Mouse (Mus musculus) liver, embryonic 11.5 days (tissue): ENCODE data around the gene Zfp422. TPM values are rescaled to one million over a fixed set of nuclear protein-coding genes. Genes with fewer than 3 reads are reported as not detected.

Experiments
- microRNA-seq: library from miRNA; unstranded; fragments of <30 nt; microRNA quantifications from one replicate; pipeline ENCODE4, GENCODE M21; 2017; ENCODE audit warnings: borderline number of aligned reads
- polyA plus RNA-seq: library from polyadenylated mRNA; unstranded; fragments of >200 nt; fragmentation: Nextera tagmentation; extraction: Ambion mirVana; gene quantifications from 2 replicates; pipeline ENCODE4 v1.2.1, GENCODE M21; 2014

Zfp422 gene
- polyA plus RNA-seq, 1 experiment from 2014 or later, result 92.5 TPM

Small RNAs within 50 kb of the gene (microRNA-seq; reads per million reads assigned to microRNA genes)
- gene Mir7043, result 2.1 reads per million

Other genes with a start within 250 kb of the Zfp422 start
- gene Alox5, start 167.8 kb downstream of the Zfp422 start, polyA plus RNA-seq, result 9.0 and 10.4 TPM in 2 replicates
- not detected in 2 replicates for gene Olfr211, start 139.9 kb downstream of the Zfp422 start, polyA plus RNA-seq
- not detected in 2 replicates for gene Olfr212, start 122.5 kb downstream of the Zfp422 start, polyA plus RNA-seq
- not detected in 2 replicates for gene Olfr213, start 90.5 kb downstream of the Zfp422 start, polyA plus RNA-seq
- 0.33 and 0.56 TPM in 2 replicates for gene Gm5580, start 77.9 kb downstream of the Zfp422 start, polyA plus RNA-seq
- not detected in 2 replicates for gene Olfr214, start 74.8 kb downstream of the Zfp422 start, polyA plus RNA-seq
- gene Olfr215, start 44.8 kb downstream of the Zfp422 start, polyA plus RNA-seq, result not detected in 2 replicates
- gene Depp1, start 21.6 kb upstream of the Zfp422 start, polyA plus RNA-seq, result 5.3 and 6.1 TPM in 2 replicates
- 4.8 and 4.9 TPM in 2 replicates for gene Rassf4, start 45.0 kb upstream of the Zfp422 start, polyA plus RNA-seq
- gene Tmem72, start 87.9 kb upstream of the Zfp422 start, polyA plus RNA-seq, result 0.01 and 0.03 TPM in 2 replicates